ENCODE assay signal across 8 mouse cellular contexts in genomic region chr9:117373164-117373741, GRCm38 (mm10).
DNase-seq lines count a peak whose midpoint lies in the region; ATAC-seq and TF ChIP-seq lines count a peak whose summit lies in the region.

No protein-coding gene starts in this region.

- no peak overlapping the region for H3K9ac ChIP-seq in midbrain, embryonic 14.5 days (replicated peaks; ENCODE audit: low read length)
- no peak overlapping the region for H3K9ac ChIP-seq in midbrain, embryonic 13.5 days (replicated peaks)
- no peak overlapping the region for H3K9ac ChIP-seq in embryonic facial prominence, embryonic 11.5 days (replicated peaks; ENCODE audit: low read length)
- H3K9ac ChIP-seq in forebrain, postnatal 0 days, result no peak overlapping the region

- no peak overlapping the region for H3K4me2 ChIP-seq in midbrain, embryonic 14.5 days (ENCODE audit: low read length)
- H3K4me2 ChIP-seq in midbrain, embryonic 13.5 days (replicated peaks), result no peak overlapping the region
- H3K4me2 ChIP-seq in embryonic facial prominence, embryonic 11.5 days (ENCODE audit: low read depth, low read length), result no peak overlapping the region
- no peak overlapping the region for H3K4me2 ChIP-seq in forebrain, postnatal 0 days (ENCODE audit: low read depth)

- no peaks in the 10 kb centered on the region for H3K36me3 ChIP-seq in midbrain, embryonic 14.5 days (ENCODE audit: control insufficient read depth, insufficient read depth, low read length)
- no peaks in the 10 kb centered on the region for H3K36me3 ChIP-seq in midbrain, embryonic 13.5 days
- no peaks in the 10 kb centered on the region for H3K36me3 ChIP-seq in embryonic facial prominence, embryonic 11.5 days (replicated peaks; ENCODE audit: control insufficient read depth, insufficient read depth, low read depth, low read length)
- no peaks in the 10 kb centered on the region for H3K36me3 ChIP-seq in forebrain, postnatal 0 days (ENCODE audit: insufficient read depth)

- no peaks in the 10 kb centered on the region for H3K9me3 ChIP-seq in midbrain, embryonic 14.5 days (ENCODE audit: control insufficient read depth, low read length)
- H3K9me3 ChIP-seq in midbrain, embryonic 13.5 days, result no peaks in the 10 kb centered on the region
- no peaks in the 10 kb centered on the region for H3K9me3 ChIP-seq in embryonic facial prominence, embryonic 11.5 days (replicated peaks; ENCODE audit: control insufficient read depth, low read length)
- no peaks in the 10 kb centered on the region for H3K9me3 ChIP-seq in forebrain, postnatal 0 days (ENCODE audit: low read length)

- peak; percentile 37 for DNase-seq in midbrain, embryonic 14.5 days
- peak; percentile 43 for DNase-seq in embryonic facial prominence, embryonic 11.5 days (ENCODE audit: low spot score)
- DNase-seq in kidney, adult 9 months, result peak; percentile 89
- DNase-seq in forebrain, postnatal 0 days, result no peak
- DNase-seq in layer of hippocampus, postnatal 25 days (ENCODE audit: extremely low spot score in 1 of 2, low spot score in 1 of 2), result no peak

- no peak for ATAC-seq in midbrain, embryonic 14.5 days (ENCODE audit: low FRiP score, low TSS enrichment)
- no peak for ATAC-seq in midbrain, embryonic 13.5 days
- ATAC-seq in embryonic facial prominence, embryonic 11.5 days (replicated peaks; ENCODE audit: insufficient number of reproducible peaks, low FRiP score, low TSS enrichment, low read depth), result no peak
- ATAC-seq in megakaryocyte, adult 5-6 weeks (ENCODE audit: poor library complexity, severe bottlenecking), result 0 out of 2 replicates have a peak, but pooled peaks have one; percentile 40
- no peak for ATAC-seq in forebrain, postnatal 0 days
- no peak for ATAC-seq in cerebellum, adult (ENCODE audit: insufficient number of reproducible peaks, low FRiP score, low TSS enrichment)

- no peaks in the 10 kb centered on the region for H3K4me1 ChIP-seq in midbrain, embryonic 14.5 days (ENCODE audit: control insufficient read depth, insufficient read depth, low read length)
- H3K4me1 ChIP-seq in midbrain, embryonic 13.5 days (replicated peaks), result no peaks in the 10 kb centered on the region
- no peaks in the 10 kb centered on the region for H3K4me1 ChIP-seq in embryonic facial prominence, embryonic 11.5 days (ENCODE audit: control insufficient read depth, insufficient read depth, low read length)
- no peaks in the 10 kb centered on the region for H3K4me1 ChIP-seq in forebrain, postnatal 0 days (ENCODE audit: insufficient read depth)

- H3K27ac ChIP-seq in midbrain, embryonic 14.5 days (replicated peaks; ENCODE audit: low read depth, low read length), result no peak overlapping the region
- no peak overlapping the region for H3K27ac ChIP-seq in midbrain, embryonic 13.5 days
- no peak overlapping the region for H3K27ac ChIP-seq in embryonic facial prominence, embryonic 11.5 days (replicated peaks; ENCODE audit: low read depth, low read length)
- no peak overlapping the region for H3K27ac ChIP-seq in forebrain, postnatal 0 days (ENCODE audit: low read depth, low read length)

- 61% methylated on average over 7 of the region's 7 CpGs for WGBS in midbrain, embryonic 14.5 days
- 71% methylated on average over 7 of the region's 7 CpGs for WGBS in midbrain, embryonic 13.5 days
- WGBS in embryonic facial prominence, embryonic 11.5 days, result 43% methylated on average over 7 of the region's 7 CpGs
- 64% methylated on average over 7 of the region's 7 CpGs for WGBS in forebrain, postnatal 0 days

- TF ChIP-seq CTCF in forebrain, postnatal 0 days (IDR thresholded peaks at IDR 0.05; ENCODE audit: low read depth), result no peak

- H3K4me3 ChIP-seq in midbrain, embryonic 14.5 days (replicated peaks; ENCODE audit: low read depth, low read length), result no peak overlapping the region
- no peak overlapping the region for H3K4me3 ChIP-seq in midbrain, embryonic 13.5 days (replicated peaks)
- no peak overlapping the region for H3K4me3 ChIP-seq in embryonic facial prominence, embryonic 11.5 days (ENCODE audit: low read depth, low read length)
- H3K4me3 ChIP-seq in forebrain, postnatal 0 days (ENCODE audit: low read depth, low read length), result no peak overlapping the region

- H3K27me3 ChIP-seq in midbrain, embryonic 14.5 days (ENCODE audit: control insufficient read depth, insufficient read depth, low read length), result no peaks in the 10 kb centered on the region
- H3K27me3 ChIP-seq in midbrain, embryonic 13.5 days, result 0 out of 2 replicates have a peak, but pooled peaks cover under 1% of the 10 kb centered on the region
- H3K27me3 ChIP-seq in embryonic facial prominence, embryonic 11.5 days (ENCODE audit: control insufficient read depth, insufficient read depth, low read length), result no peaks in the 10 kb centered on the region
- H3K27me3 ChIP-seq in forebrain, postnatal 0 days (ENCODE audit: insufficient read depth, low read length), result no peaks in the 10 kb centered on the region; the same call in 1 of the 2 replicates

Comparison
In these comparisons a context has a peak if more than half of its experiments do, and no peak if none do; other contexts are left out.
1. DNase-seq: peak in midbrain, embryonic 14.5 days (single experiment), embryonic facial prominence, embryonic 11.5 days (single experiment) and kidney, adult 9 months (single experiment); none in forebrain, postnatal 0 days (single experiment) and layer of hippocampus, postnatal 25 days (0 of 2).